Mouse (Mus musculus): ENCODE results near the gene Cdc73. TPM values are rescaled to one million over a fixed set of nuclear protein-coding genes. Genes with fewer than 3 reads are reported as not detected.
"Not testable (repeated sequence)": the region's sequence is repeated elsewhere in the genome, so short reads cannot be mapped to it uniquely, and the experiment has no call there.

The Cdc73 gene
- polyA plus RNA-seq, 1 experiment from 2014 or later: 17.4 TPM

- no peak for ATAC-seq (ENCODE audit: low FRiP score)
- H3K27ac ChIP-seq: no peak overlapping the region
- DNase-seq (ENCODE audit: low spot score): no peak
- H3K36me3 ChIP-seq (replicated peaks; ENCODE audit: control insufficient read depth, insufficient read depth): no peaks in the 10 kb centered on the region
- H3K4me1 ChIP-seq (replicated peaks; ENCODE audit: control insufficient read depth, insufficient read depth, low read length): no peaks in the 10 kb centered on the region
- no peak overlapping the region for H3K4me3 ChIP-seq (replicated peaks; ENCODE audit: low read length)
- no peak overlapping the region for H3K4me2 ChIP-seq (replicated peaks)
- H3K9ac ChIP-seq: no peak overlapping the region
- H3K27me3 ChIP-seq (ENCODE audit: control insufficient read depth, insufficient read depth, low read length): no peaks in the 10 kb centered on the region
- no peaks in the 10 kb centered on the region for H3K9me3 ChIP-seq (ENCODE audit: control insufficient read depth, low read length)
- 91% methylated on average over 2 of the region's 2 CpGs for WGBS
These were observed 28.2 kb upstream of the Cdc73 start for GRCm38 (mm10) chr1:143730899-143731298.

DNA sequence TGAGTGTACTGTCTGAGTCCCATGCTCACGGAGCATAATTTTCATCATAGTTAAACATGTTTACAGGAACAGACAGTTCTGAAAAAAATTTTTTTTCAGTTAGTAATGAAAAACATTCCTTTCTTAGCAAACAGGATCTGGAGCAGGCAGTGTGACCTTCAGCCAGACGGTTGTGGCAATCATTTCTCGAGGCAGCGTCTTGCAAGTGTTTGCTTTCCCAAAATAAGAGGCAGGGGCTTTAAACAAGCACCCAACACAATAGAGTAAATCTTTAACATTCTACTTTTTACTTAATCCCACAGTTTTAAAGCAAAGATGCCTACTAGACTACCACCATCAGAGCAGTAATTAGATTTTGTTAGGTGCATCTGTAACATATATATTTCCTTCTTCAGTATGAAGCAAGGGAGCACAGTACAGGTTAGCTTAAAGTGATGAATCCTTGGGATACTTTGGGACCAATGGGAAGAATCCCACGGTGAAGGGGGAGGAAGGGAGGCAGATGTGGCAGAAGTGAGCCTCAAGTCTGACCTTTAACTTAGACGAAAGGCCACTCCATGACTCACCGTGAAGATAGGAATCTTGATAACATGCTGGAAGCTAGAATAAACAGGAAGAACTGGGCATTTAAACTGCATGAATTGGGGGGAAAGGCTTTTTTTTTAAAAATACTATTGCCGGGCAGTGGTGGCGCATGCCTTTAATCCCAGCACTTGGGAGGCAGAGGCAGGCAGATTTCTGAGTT lies 25.2 kb upstream of the Cdc73 start:
- 87% methylated on average over 9 of the region's 9 CpGs for WGBS
- H3K36me3 ChIP-seq (replicated peaks; ENCODE audit: control insufficient read depth, insufficient read depth): no peaks in the 10 kb centered on the region
- no peak overlapping the region for H3K4me3 ChIP-seq (replicated peaks; ENCODE audit: low read length)
- H3K9ac ChIP-seq: no peak overlapping the region
- ATAC-seq (ENCODE audit: low FRiP score) (no peak), DNase-seq (ENCODE audit: low spot score) (no peak)
- no peak overlapping the region for H3K27ac ChIP-seq
- H3K27me3 ChIP-seq (ENCODE audit: control insufficient read depth, insufficient read depth, low read length): no peaks in the 10 kb centered on the region
- no peak overlapping the region for H3K4me2 ChIP-seq (replicated peaks)
- H3K4me1 ChIP-seq (replicated peaks; ENCODE audit: control insufficient read depth, insufficient read depth, low read length): no peaks in the 10 kb centered on the region
- no peaks in the 10 kb centered on the region for H3K9me3 ChIP-seq (ENCODE audit: control insufficient read depth, low read length)

DNA sequence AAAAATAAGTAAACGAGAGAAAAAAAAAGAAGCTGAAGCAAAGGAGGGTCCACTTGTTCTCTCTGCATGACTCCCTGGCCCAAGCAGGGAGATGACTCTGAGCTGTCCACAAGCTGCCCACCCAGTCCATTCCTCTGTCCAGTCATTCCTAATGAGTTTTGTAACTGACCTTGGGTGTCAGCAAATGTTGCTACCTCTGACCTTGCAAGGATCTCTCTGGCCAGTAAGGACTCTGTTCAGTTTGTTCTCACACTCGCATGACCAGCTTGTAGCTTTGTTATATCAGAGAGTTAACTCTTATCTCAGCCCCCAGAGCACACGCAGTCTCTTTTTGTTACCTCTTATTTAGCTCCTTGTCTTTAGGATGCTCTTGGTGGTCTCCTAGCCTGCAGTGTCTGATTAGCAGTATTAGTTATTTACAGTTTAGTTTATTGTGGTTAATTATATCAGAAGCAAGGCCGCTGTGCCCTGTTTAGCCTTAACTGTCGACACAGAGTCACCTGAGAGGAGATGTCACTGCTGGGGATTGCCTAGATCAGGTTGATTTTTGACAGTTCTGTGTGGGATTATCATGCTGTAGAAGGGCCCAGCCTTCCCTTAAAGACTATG lies 21.9 kb upstream of the Cdc73 start:
- H3K36me3 ChIP-seq (replicated peaks; ENCODE audit: control insufficient read depth, insufficient read depth): no peaks in the 10 kb centered on the region
- WGBS: 89% methylated on average over 5 of the region's 5 CpGs
- ATAC-seq (ENCODE audit: low FRiP score): no peak

DNA sequence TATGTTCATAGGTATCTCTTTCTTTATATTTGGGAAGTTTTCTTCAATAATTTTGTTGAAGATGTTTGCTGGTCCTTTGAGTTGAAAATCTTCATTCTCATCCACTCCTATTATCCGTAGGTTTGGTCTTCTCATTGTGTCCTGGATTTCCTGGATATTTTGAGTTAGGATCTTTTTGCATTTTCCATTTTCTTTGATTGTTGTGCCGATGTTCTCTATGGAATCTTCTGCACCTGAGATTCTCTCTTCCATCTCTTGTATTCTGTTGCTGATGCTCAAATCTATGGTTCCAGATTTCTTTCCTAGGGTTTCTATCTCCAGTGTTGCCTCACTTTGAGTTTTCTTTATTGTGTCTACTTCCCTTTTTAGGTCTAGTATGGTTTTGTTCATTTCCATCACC lies 13.3 kb upstream of the Cdc73 start, which contains the start of gene Glrx2:
Glrx2 (plus strand) TSS at position 301 of the 400 bp plus-strand sequence.
- not testable (repeated sequence) for H3K4me1 ChIP-seq (replicated peaks; ENCODE audit: control insufficient read depth, insufficient read depth, low read length); DNase-seq (ENCODE audit: low spot score); H3K9ac ChIP-seq; H3K27me3 ChIP-seq (ENCODE audit: control insufficient read depth, insufficient read depth, low read length); ATAC-seq (ENCODE audit: low FRiP score); H3K36me3 ChIP-seq (replicated peaks; ENCODE audit: control insufficient read depth, insufficient read depth); H3K27ac ChIP-seq; H3K4me3 ChIP-seq (replicated peaks; ENCODE audit: low read length); H3K4me2 ChIP-seq (replicated peaks); H3K9me3 ChIP-seq (ENCODE audit: control insufficient read depth, low read length)
- WGBS: no CpG with 5 or more reads among the region's 2 CpGs

More for the DNA sequence above, 21.9 kb upstream of the Cdc73 start:
- Histone ChIP-seq H3K9me3 (ENCODE audit: control insufficient read depth, low read length) (no peaks in the 10 kb centered on the region), H3K4me1 (replicated peaks; ENCODE audit: control insufficient read depth, insufficient read depth, low read length) (no peaks in the 10 kb centered on the region), H3K4me3 (replicated peaks; ENCODE audit: low read length) (no peak overlapping the region), H3K27ac (no peak overlapping the region), H3K9ac (no peak overlapping the region), H3K27me3 (ENCODE audit: control insufficient read depth, insufficient read depth, low read length) (no peaks in the 10 kb centered on the region), H3K4me2 (replicated peaks) (no peak overlapping the region)
- no peak for DNase-seq (ENCODE audit: low spot score)

- no peaks in the 10 kb centered on the region for H3K9me3 ChIP-seq (ENCODE audit: control insufficient read depth, low read length)
- 90% methylated on average over 5 of the region's 5 CpGs for WGBS
- no peak for ATAC-seq (ENCODE audit: low FRiP score)
- no peak overlapping the region for H3K27ac ChIP-seq
- H3K9ac ChIP-seq: no peak overlapping the region
- H3K4me1 ChIP-seq (replicated peaks; ENCODE audit: control insufficient read depth, insufficient read depth, low read length): no peaks in the 10 kb centered on the region
- H3K27me3 ChIP-seq (ENCODE audit: control insufficient read depth, insufficient read depth, low read length): no peaks in the 10 kb centered on the region
- no peak overlapping the region for H3K4me2 ChIP-seq (replicated peaks)
- H3K36me3 ChIP-seq (replicated peaks; ENCODE audit: control insufficient read depth, insufficient read depth): no peaks in the 10 kb centered on the region
- no peak for DNase-seq (ENCODE audit: low spot score)
- no peak overlapping the region for H3K4me3 ChIP-seq (replicated peaks; ENCODE audit: low read length)
These were observed 7.9 kb upstream of the Cdc73 start for GRCm38 (mm10) chr1:143710627-143710976.

DNA sequence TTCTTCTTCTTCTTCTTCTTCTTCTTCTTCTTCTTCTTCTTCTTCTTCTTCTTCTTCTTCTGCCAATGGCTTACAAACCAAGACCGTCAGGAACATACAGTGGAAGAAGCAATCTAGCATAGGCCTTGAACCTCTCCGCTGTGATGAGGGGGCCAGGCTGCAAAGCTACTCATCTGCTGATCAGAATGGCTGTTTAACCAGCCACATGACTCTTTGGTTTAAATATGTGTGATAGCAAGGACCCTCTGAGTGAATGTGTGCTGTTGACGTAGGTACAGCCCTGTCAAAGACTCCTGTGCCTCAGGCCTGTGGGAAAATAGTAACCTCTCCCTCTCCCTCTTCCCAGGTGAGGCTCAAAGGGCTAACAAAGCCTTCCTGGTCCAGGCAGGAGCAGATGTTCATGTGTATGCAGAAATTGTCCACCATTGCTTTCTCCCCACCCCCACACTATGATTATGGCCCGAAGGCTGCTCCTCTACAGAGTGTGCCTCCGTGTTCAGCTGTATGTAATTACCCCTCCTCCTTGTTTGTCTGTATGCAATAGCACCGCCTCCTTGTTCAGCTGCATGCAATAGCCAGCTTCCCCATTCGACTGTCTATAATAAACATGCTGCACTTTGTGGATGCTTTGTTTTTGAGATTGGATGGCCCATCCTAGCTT lies 7.4 kb upstream of the Cdc73 start:
- no peak overlapping the region for H3K27ac ChIP-seq
- DNase-seq (ENCODE audit: low spot score): no peak

GRCm38 (mm10) chr1:143708361-143708760 lies 5.7 kb upstream of the Cdc73 start:
- Histone ChIP-seq H3K9me3 (ENCODE audit: control insufficient read depth, low read length) (no peaks in the 10 kb centered on the region), H3K27me3 (ENCODE audit: control insufficient read depth, insufficient read depth, low read length) (no peaks in the 10 kb centered on the region), H3K4me1 (replicated peaks; ENCODE audit: control insufficient read depth, insufficient read depth, low read length) (no peaks in the 10 kb centered on the region), H3K27ac (no peak overlapping the region), H3K9ac (no peak overlapping the region), H3K36me3 (replicated peaks; ENCODE audit: control insufficient read depth, insufficient read depth) (no peaks in the 10 kb centered on the region), H3K4me2 (replicated peaks) (no peak overlapping the region), H3K4me3 (replicated peaks; ENCODE audit: low read length) (no peak overlapping the region)
- no peak for ATAC-seq (ENCODE audit: low FRiP score)
- DNase-seq (ENCODE audit: low spot score): no peak
- WGBS: 75% methylated on average over 6 of the region's 6 CpGs

More for the DNA sequence above, 7.4 kb upstream of the Cdc73 start:
- Histone ChIP-seq H3K4me1 (replicated peaks; ENCODE audit: control insufficient read depth, insufficient read depth, low read length) (no peaks in the 10 kb centered on the region), H3K36me3 (replicated peaks; ENCODE audit: control insufficient read depth, insufficient read depth) (no peaks in the 10 kb centered on the region), H3K9ac (no peak overlapping the region), H3K4me2 (replicated peaks) (no peak overlapping the region), H3K9me3 (ENCODE audit: control insufficient read depth, low read length) (no peaks in the 10 kb centered on the region), H3K27me3 (ENCODE audit: control insufficient read depth, insufficient read depth, low read length) (no peaks in the 10 kb centered on the region), H3K4me3 (replicated peaks; ENCODE audit: low read length) (no peak overlapping the region)
- 62% methylated on average over 7 of the region's 7 CpGs for WGBS
- ATAC-seq (ENCODE audit: low FRiP score): peak; percentile 62; the same call in 1 of the 2 replicates

DNA sequence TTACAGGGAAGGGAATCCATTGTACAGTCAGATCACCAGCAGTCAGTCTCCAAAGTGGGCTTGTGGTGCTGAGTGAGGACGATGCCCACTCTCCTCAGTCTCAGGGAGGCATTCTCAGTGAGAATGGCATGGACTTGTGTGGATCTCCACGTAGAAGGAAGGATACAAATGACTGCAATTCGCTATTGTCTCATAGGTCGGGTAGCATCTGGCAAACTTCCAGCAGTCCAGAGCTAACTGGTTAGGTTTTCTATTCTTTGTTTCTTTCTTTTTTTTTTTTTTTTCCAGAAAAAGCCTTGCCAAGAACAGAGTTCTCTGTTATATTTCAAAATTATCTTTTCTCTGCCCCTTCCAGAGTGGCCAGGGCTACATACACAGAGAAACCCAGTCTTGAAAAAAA lies 4.3 kb upstream of the Cdc73 start:
- DNase-seq (ENCODE audit: low spot score): no peak
- H3K9me3 ChIP-seq (ENCODE audit: control insufficient read depth, low read length): no peaks in the 10 kb centered on the region
- no peak overlapping the region for H3K4me2 ChIP-seq (replicated peaks)
- H3K36me3 ChIP-seq (replicated peaks; ENCODE audit: control insufficient read depth, insufficient read depth): no peaks in the 10 kb centered on the region
- no peak overlapping the region for H3K27ac ChIP-seq
- 50% methylated on average over 4 of the region's 4 CpGs for WGBS
- no peak for ATAC-seq (ENCODE audit: low FRiP score)
- no peaks in the 10 kb centered on the region for H3K27me3 ChIP-seq (ENCODE audit: control insufficient read depth, insufficient read depth, low read length)
- no peak overlapping the region for H3K9ac ChIP-seq
- no peak overlapping the region for H3K4me3 ChIP-seq (replicated peaks; ENCODE audit: low read length)
- no peaks in the 10 kb centered on the region for H3K4me1 ChIP-seq (replicated peaks; ENCODE audit: control insufficient read depth, insufficient read depth, low read length)

- peaks cover 12% of the 10 kb centered on the region for H3K4me1 ChIP-seq (replicated peaks; ENCODE audit: control insufficient read depth, insufficient read depth, low read length)
- 2% methylated on average over 44 of the region's 48 CpGs for WGBS
- ATAC-seq (ENCODE audit: low FRiP score) (peak; percentile 80), DNase-seq (ENCODE audit: low spot score) (peak; percentile 42)
- H3K36me3 ChIP-seq (replicated peaks; ENCODE audit: control insufficient read depth, insufficient read depth): peaks cover 9% of the 10 kb centered on the region; the same call in 1 of the 2 replicates
- peak overlapping the region; percentile 92 for H3K4me3 ChIP-seq (replicated peaks; ENCODE audit: low read length)
- no peaks in the 10 kb centered on the region for H3K9me3 ChIP-seq (ENCODE audit: control insufficient read depth, low read length)
- no peaks in the 10 kb centered on the region for H3K27me3 ChIP-seq (ENCODE audit: control insufficient read depth, insufficient read depth, low read length)
- H3K27ac ChIP-seq: peak overlapping the region; percentile 92
- peak overlapping the region; percentile 74 for H3K4me2 ChIP-seq (replicated peaks)
- peak overlapping the region; percentile 88 for H3K9ac ChIP-seq
These were observed 452 bp downstream of the Cdc73 start for GRCm38 (mm10) chr1:143702141-143702740.

Measured in hindbrain, embryonic 14.5 days (tissue).